Mouse (Mus musculus): Measurements from ENCODE around the gene Ppp1r12a. TPM values are rescaled to one million over a fixed set of nuclear protein-coding genes. Genes with fewer than 3 reads are reported as not detected.
"Not testable (repeated sequence)": the region's sequence is repeated elsewhere in the genome, so short reads cannot be mapped to it uniquely, and the experiment has no call there.

Gene Ppp1r12a
- polyA plus RNA-seq, 1 experiment from 2014 or later, result 76.0 TPM

- WGBS, result 80% methylated on average over 10 of the region's 10 CpGs
- H3K4me3 ChIP-seq, result no peak overlapping the region
- H3K9me3 ChIP-seq, result no peaks in the 10 kb centered on the region
- ATAC-seq (replicated peaks), result no peak
- H3K27me3 ChIP-seq (replicated peaks), result no peaks in the 10 kb centered on the region
- no peak overlapping the region for H3K4me2 ChIP-seq
- H3K27ac ChIP-seq, result no peak overlapping the region
- H3K4me1 ChIP-seq, result no peaks in the 10 kb centered on the region
- no peak overlapping the region for H3K9ac ChIP-seq
- no peaks in the 10 kb centered on the region for H3K36me3 ChIP-seq (replicated peaks)
Observed at GRCm38 (mm10) chr10:108239061-108239460, 77.1 kb downstream of the Ppp1r12a start.

- Histone ChIP-seq H3K27me3 (replicated peaks) (no peaks in the 10 kb centered on the region), H3K9ac (no peak overlapping the region), H3K4me2 (no peak overlapping the region), H3K27ac (no peak overlapping the region), H3K9me3 (no peaks in the 10 kb centered on the region), H3K4me1 (no peaks in the 10 kb centered on the region), H3K36me3 (replicated peaks) (peaks cover 3% of the 10 kb centered on the region; the same call in 1 of the 2 replicates), H3K4me3 (no peak overlapping the region)
- ATAC-seq (replicated peaks), result no peak
- WGBS, result 81% methylated on average over 12 of the region's 12 CpGs
Observed at GRCm38 (mm10) chr10:108250710-108251109, 88.7 kb downstream of the Ppp1r12a start.

- Histone ChIP-seq H3K4me3 (no peak overlapping the region), H3K4me1 (no peaks in the 10 kb centered on the region), H3K27ac (no peak overlapping the region), H3K9me3 (no peaks in the 10 kb centered on the region), H3K4me2 (no peak overlapping the region), H3K27me3 (replicated peaks) (no peaks in the 10 kb centered on the region), H3K36me3 (replicated peaks) (peaks cover 3% of the 10 kb centered on the region; the same call in 1 of the 2 replicates), H3K9ac (no peak overlapping the region)
- 52% methylated on average over 2 of the region's 2 CpGs for WGBS
- no peak for ATAC-seq (replicated peaks)
Observed at GRCm38 (mm10) chr10:108251181-108251580, 89.2 kb downstream of the Ppp1r12a start.

GRCm38 (mm10) chr10:108255812-108256376 lies 93.9 kb downstream of the Ppp1r12a start:
- no peaks in the 10 kb centered on the region for H3K27me3 ChIP-seq (replicated peaks)
- H3K4me2 ChIP-seq, result no peak overlapping the region
- H3K9me3 ChIP-seq, result no peaks in the 10 kb centered on the region
- no peak overlapping the region for H3K9ac ChIP-seq
- 85% methylated on average over 7 of the region's 7 CpGs for WGBS
- no peak overlapping the region for H3K27ac ChIP-seq
- no peak for ATAC-seq (replicated peaks)
- H3K4me1 ChIP-seq, result no peaks in the 10 kb centered on the region
- H3K4me3 ChIP-seq, result no peak overlapping the region
- H3K36me3 ChIP-seq (replicated peaks), result peaks cover 2% of the 10 kb centered on the region; the same call in 1 of the 2 replicates

GRCm38 (mm10) chr10:108260931-108261330 lies 98.9 kb downstream of the Ppp1r12a start:
- no peaks in the 10 kb centered on the region for H3K4me1 ChIP-seq
- ATAC-seq (replicated peaks), result no peak
- no peak overlapping the region for H3K4me3 ChIP-seq
- no peaks in the 10 kb centered on the region for H3K27me3 ChIP-seq (replicated peaks)
- WGBS, result 89% methylated on average over 10 of the region's 10 CpGs
- H3K4me2 ChIP-seq, result no peak overlapping the region
- H3K36me3 ChIP-seq (replicated peaks), result peaks cover 11% of the 10 kb centered on the region
- no peak overlapping the region for H3K27ac ChIP-seq
- H3K9ac ChIP-seq, result no peak overlapping the region
- H3K9me3 ChIP-seq, result no peaks in the 10 kb centered on the region

- no peak overlapping the region for H3K27ac ChIP-seq
- H3K9ac ChIP-seq, result no peak overlapping the region
- no peak overlapping the region for H3K4me3 ChIP-seq
- H3K36me3 ChIP-seq (replicated peaks), result peaks cover 19% of the 10 kb centered on the region
- ATAC-seq (replicated peaks), result no peak
- no peak overlapping the region for H3K4me2 ChIP-seq
- 96% methylated on average over 27 of the region's 27 CpGs for WGBS
- no peaks in the 10 kb centered on the region for H3K27me3 ChIP-seq (replicated peaks)
- H3K9me3 ChIP-seq, result no peaks in the 10 kb centered on the region
- H3K4me1 ChIP-seq, result no peaks in the 10 kb centered on the region
Observed at GRCm38 (mm10) chr10:108264641-108265040, 102.6 kb downstream of the Ppp1r12a start.

- no peak overlapping the region for H3K4me2 ChIP-seq
- WGBS, result 63% methylated on average over 7 of the region's 7 CpGs
- no peaks in the 10 kb centered on the region for H3K27me3 ChIP-seq (replicated peaks)
- H3K4me1 ChIP-seq, result no peaks in the 10 kb centered on the region
- H3K36me3 ChIP-seq (replicated peaks), result peaks cover 25% of the 10 kb centered on the region
- no peak overlapping the region for H3K9ac ChIP-seq
- ATAC-seq (replicated peaks), result no peak
- H3K27ac ChIP-seq, result no peak overlapping the region
- H3K4me3 ChIP-seq, result no peak overlapping the region
- no peaks in the 10 kb centered on the region for H3K9me3 ChIP-seq
Observed at GRCm38 (mm10) chr10:108271201-108271600, 109.2 kb downstream of the Ppp1r12a start.

GRCm38 (mm10) chr10:108276678-108277077 lies 114.7 kb downstream of the Ppp1r12a start:
- H3K27me3 ChIP-seq (replicated peaks), result no peaks in the 10 kb centered on the region
- no peaks in the 10 kb centered on the region for H3K9me3 ChIP-seq
- peaks cover 11% of the 10 kb centered on the region; the same call in 1 of the 2 replicates for H3K36me3 ChIP-seq (replicated peaks)
- ATAC-seq (replicated peaks), result no peak
- no peak overlapping the region for H3K4me2 ChIP-seq
- H3K27ac ChIP-seq, result no peak overlapping the region
- no peak overlapping the region for H3K9ac ChIP-seq
- 43% methylated on average over 6 of the region's 6 CpGs for WGBS
- no peak overlapping the region for H3K4me3 ChIP-seq
- H3K4me1 ChIP-seq, result no peaks in the 10 kb centered on the region

GRCm38 (mm10) chr10:108277198-108277597 lies 115.2 kb downstream of the Ppp1r12a start:
- no peak overlapping the region for H3K27ac ChIP-seq
- H3K4me2 ChIP-seq, result no peak overlapping the region
- H3K9me3 ChIP-seq, result no peaks in the 10 kb centered on the region
- peaks cover 11% of the 10 kb centered on the region; the same call in 1 of the 2 replicates for H3K36me3 ChIP-seq (replicated peaks)
- no peak overlapping the region for H3K4me3 ChIP-seq
- no peaks in the 10 kb centered on the region for H3K4me1 ChIP-seq
- H3K9ac ChIP-seq, result no peak overlapping the region
- 73% methylated on average over 7 of the region's 7 CpGs for WGBS
- no peak for ATAC-seq (replicated peaks)
- no peaks in the 10 kb centered on the region for H3K27me3 ChIP-seq (replicated peaks)

GRCm38 (mm10) chr10:108281099-108281498 lies 119.1 kb downstream of the Ppp1r12a start:
- not testable (repeated sequence) for H3K4me1 ChIP-seq; H3K27me3 ChIP-seq (replicated peaks); H3K36me3 ChIP-seq (replicated peaks); H3K4me3 ChIP-seq; ATAC-seq (replicated peaks); H3K4me2 ChIP-seq; H3K9ac ChIP-seq; H3K9me3 ChIP-seq; H3K27ac ChIP-seq
- WGBS, result 97% methylated on average over 5 of the region's 5 CpGs

GRCm38 (mm10) chr10:108282351-108282750 lies 120.4 kb downstream of the Ppp1r12a start:
- Histone ChIP-seq H3K4me1 (no peaks in the 10 kb centered on the region), H3K9me3 (no peaks in the 10 kb centered on the region), H3K36me3 (replicated peaks) (no peaks in the 10 kb centered on the region; the same call in 1 of the 2 replicates), H3K4me2 (no peak overlapping the region), H3K9ac (no peak overlapping the region), H3K27me3 (replicated peaks) (no peaks in the 10 kb centered on the region), H3K27ac (no peak overlapping the region), H3K4me3 (no peak overlapping the region)
- 92% methylated on average over 6 of the region's 6 CpGs for WGBS
- ATAC-seq (replicated peaks), result no peak

GRCm38 (mm10) chr10:108283418-108283817 lies 121.4 kb downstream of the Ppp1r12a start:
- Histone ChIP-seq H3K4me3 (no peak overlapping the region), H3K27me3 (replicated peaks) (no peaks in the 10 kb centered on the region), H3K27ac (no peak overlapping the region), H3K36me3 (replicated peaks) (no peaks in the 10 kb centered on the region; the same call in 1 of the 2 replicates), H3K9ac (no peak overlapping the region), H3K4me1 (no peaks in the 10 kb centered on the region), H3K4me2 (no peak overlapping the region), H3K9me3 (no peaks in the 10 kb centered on the region)
- 89% methylated on average over 2 of the region's 2 CpGs for WGBS
- no peak for ATAC-seq (replicated peaks)

- WGBS, result 83% methylated on average over 4 of the region's 4 CpGs
- ATAC-seq (replicated peaks), result no peak
Observed at GRCm38 (mm10) chr10:108283837-108284236, 121.8 kb downstream of the Ppp1r12a start.

More at GRCm38 (mm10) chr10:108283837-108284236, 121.8 kb downstream of the Ppp1r12a start:
- H3K4me2 ChIP-seq, result no peak overlapping the region
- H3K9me3 ChIP-seq, result no peaks in the 10 kb centered on the region
- no peaks in the 10 kb centered on the region; the same call in 1 of the 2 replicates for H3K36me3 ChIP-seq (replicated peaks)
- H3K4me1 ChIP-seq, result no peaks in the 10 kb centered on the region
- H3K9ac ChIP-seq, result no peak overlapping the region
- H3K4me3 ChIP-seq, result no peak overlapping the region
- H3K27me3 ChIP-seq (replicated peaks), result no peaks in the 10 kb centered on the region
- no peak overlapping the region for H3K27ac ChIP-seq

Measured in midbrain, embryonic 15.5 days (tissue).